Mouse (Mus musculus): ENCODE data around the gene Sectm1a.

GRCm38 (mm10) chr11:121042480-121042879 is 38.5 kb downstream of the Sectm1a start:
- TF ChIP-seq POLR2A (IDR thresholded peaks at IDR 0.05; ENCODE audit: extremely low read depth, insufficient read depth, low read length) = no peak
- no peak for TF ChIP-seq CTCF (IDR thresholded peaks at IDR 0.05; ENCODE audit: low read depth, low read length)
